Mouse (Mus musculus): ENCODE measurements around the gene Bhlhe23.
A peak's percentile ranks its signal among the peaks of the same experiment; 100 is the strongest.

Bhlhe23 gene

GRCm38 (mm10) chr2:180775223-180775622, 1.5 kb downstream of the Bhlhe23 start:
- no peak for DNase-seq (ENCODE audit: low spot score)

- no peak for DNase-seq (ENCODE audit: low spot score)
These were observed 11.0 kb downstream of the Bhlhe23 start for GRCm38 (mm10) chr2:180765713-180766112.

- DNase-seq (ENCODE audit: low spot score): no peak
These were observed 11.7 kb downstream of the Bhlhe23 start for GRCm38 (mm10) chr2:180764986-180765385.

GRCm38 (mm10) chr2:180758513-180759263, 18.0 kb downstream of the Bhlhe23 start:
- DNase-seq (ENCODE audit: low spot score): no peak

- no peak for DNase-seq (ENCODE audit: low spot score)
These were observed 19.9 kb downstream of the Bhlhe23 start for GRCm38 (mm10) chr2:180756786-180757185.

- DNase-seq (ENCODE audit: low spot score): no peak
These were observed 20.8 kb downstream of the Bhlhe23 start for GRCm38 (mm10) chr2:180755896-180756295.

- DNase-seq (ENCODE audit: low spot score): no peak
These were observed 21.6 kb downstream of the Bhlhe23 start for GRCm38 (mm10) chr2:180754976-180755688.

- DNase-seq (ENCODE audit: low spot score): no peak
These were observed 27.8 kb downstream of the Bhlhe23 start for GRCm38 (mm10) chr2:180748904-180749303.

- DNase-seq (ENCODE audit: low spot score): no peak
These were observed 30.0 kb downstream of the Bhlhe23 start for GRCm38 (mm10) chr2:180746569-180747192.

- DNase-seq (ENCODE audit: low spot score): peak; percentile 88
These were observed 31.3 kb downstream of the Bhlhe23 start for GRCm38 (mm10) chr2:180745248-180745927.

- no peak for DNase-seq (ENCODE audit: low spot score)
These were observed 33.4 kb downstream of the Bhlhe23 start for GRCm38 (mm10) chr2:180743321-180743720.

- no peak for DNase-seq (ENCODE audit: low spot score)
These were observed 33.9 kb downstream of the Bhlhe23 start for GRCm38 (mm10) chr2:180742820-180743219.

GRCm38 (mm10) chr2:180741421-180741820, 35.3 kb downstream of the Bhlhe23 start:
- DNase-seq (ENCODE audit: low spot score): peak; percentile 15

GRCm38 (mm10) chr2:180740349-180740748, 36.4 kb downstream of the Bhlhe23 start:
- DNase-seq (ENCODE audit: low spot score): peak; percentile 25

- DNase-seq (ENCODE audit: low spot score): no peak
These were observed 38.7 kb downstream of the Bhlhe23 start for GRCm38 (mm10) chr2:180737984-180738383.

- DNase-seq (ENCODE audit: low spot score): no peak
These were observed 41.5 kb downstream of the Bhlhe23 start for GRCm38 (mm10) chr2:180735232-180735631.

- peak; percentile 29 for DNase-seq (ENCODE audit: low spot score)
These were observed 44.7 kb downstream of the Bhlhe23 start for GRCm38 (mm10) chr2:180731984-180732383.

- peak; percentile 77 for DNase-seq (ENCODE audit: low spot score)
These were observed 45.7 kb downstream of the Bhlhe23 start for GRCm38 (mm10) chr2:180731036-180731435.

GRCm38 (mm10) chr2:180727613-180728021, 49.1 kb downstream of the Bhlhe23 start:
- no peak for DNase-seq (ENCODE audit: low spot score)

- peak; percentile 75 for DNase-seq (ENCODE audit: low spot score)
These were observed 49.9 kb downstream of the Bhlhe23 start for GRCm38 (mm10) chr2:180726658-180727442.

GRCm38 (mm10) chr2:180725856-180726629, 50.7 kb downstream of the Bhlhe23 start:
- DNase-seq (ENCODE audit: low spot score): peak; percentile 13
